Mouse (Mus musculus): ENCODE measurements around the gene Tefm.

The Tefm gene

GRCm38 (mm10) chr11:80089817-80090214, 52.2 kb downstream of the Tefm start:
- no peak for DNase-seq

DNA sequence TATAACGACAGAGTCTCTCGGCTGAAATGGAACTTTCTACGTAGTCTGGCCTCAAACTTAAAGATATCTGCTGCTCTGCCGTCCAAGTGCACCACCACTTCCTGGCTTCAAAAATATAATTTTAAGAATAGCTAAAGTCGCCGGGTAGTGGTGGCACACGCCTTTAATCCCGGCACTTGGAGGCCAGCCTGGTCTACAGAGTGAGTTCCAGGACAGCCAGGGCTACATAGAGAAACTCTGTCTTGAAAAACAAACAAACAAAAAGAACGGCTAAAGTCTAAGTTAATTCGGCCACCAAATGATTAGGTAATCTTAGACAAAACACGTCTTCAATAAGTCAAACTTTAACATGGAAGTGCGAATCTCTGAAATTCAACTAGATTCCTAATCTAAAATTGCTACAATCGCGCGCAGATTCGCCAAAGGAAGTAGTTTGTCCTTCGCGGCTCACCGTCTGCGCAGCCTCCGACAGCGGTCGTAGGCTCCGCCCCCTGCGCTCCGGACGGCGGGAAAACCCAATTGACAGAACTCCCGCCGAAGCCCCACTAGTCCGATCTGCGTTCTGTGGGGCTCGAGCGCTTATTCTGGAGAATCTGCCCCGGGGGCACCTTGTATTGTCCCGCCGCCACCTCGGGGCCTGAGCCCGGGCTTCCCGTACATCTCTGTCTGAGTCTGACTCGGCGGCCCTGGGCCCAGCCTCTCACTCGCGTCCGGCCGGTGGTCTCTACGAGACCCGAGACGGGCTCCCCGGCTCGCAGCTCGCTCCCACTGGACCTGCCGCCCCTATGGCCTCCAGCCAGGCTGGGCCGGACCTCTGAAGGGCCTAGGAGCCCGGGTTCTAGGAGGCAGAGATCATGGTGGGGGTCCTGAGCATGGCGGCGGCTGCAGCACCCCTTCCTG, 52.8 kb downstream of the Tefm start, which contains the start of gene Atad5:
TSS of gene Atad5 (plus strand) at position 484 of the 900 bp plus-strand sequence.
- DNase-seq = peak; percentile 97

DNA sequence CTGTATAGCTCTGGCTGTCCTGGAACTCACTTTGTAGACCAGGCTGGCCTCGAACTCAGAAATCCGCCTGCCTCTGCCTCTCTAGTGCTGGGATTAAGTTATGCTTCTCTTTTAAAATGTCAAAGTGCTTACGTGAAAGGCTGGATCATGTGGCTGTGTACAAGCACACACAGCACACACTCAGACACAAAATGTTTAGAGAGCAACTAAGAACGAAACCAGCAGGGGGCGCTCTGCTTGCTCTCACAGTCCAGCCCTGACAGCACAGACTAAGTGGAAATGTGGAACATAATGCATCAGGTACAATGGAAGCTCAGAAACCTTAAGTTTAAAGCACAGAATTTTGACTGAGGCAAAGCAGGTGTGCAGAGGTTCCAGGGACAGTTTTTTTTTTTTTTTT, 55.1 kb downstream of the Tefm start:
- peak; percentile 90 to 92 for DNase-seq

All from kidney, postnatal 4 days (tissue).